Mouse (Mus musculus): ENCODE measurements at regions not wholly inside any gene's neighbourhood (a gene's known extent, or its start where the extent isn't known, plus 50 kb on each side); places are given as distances from the start of the nearest gene placed in this dataset.

DNA sequence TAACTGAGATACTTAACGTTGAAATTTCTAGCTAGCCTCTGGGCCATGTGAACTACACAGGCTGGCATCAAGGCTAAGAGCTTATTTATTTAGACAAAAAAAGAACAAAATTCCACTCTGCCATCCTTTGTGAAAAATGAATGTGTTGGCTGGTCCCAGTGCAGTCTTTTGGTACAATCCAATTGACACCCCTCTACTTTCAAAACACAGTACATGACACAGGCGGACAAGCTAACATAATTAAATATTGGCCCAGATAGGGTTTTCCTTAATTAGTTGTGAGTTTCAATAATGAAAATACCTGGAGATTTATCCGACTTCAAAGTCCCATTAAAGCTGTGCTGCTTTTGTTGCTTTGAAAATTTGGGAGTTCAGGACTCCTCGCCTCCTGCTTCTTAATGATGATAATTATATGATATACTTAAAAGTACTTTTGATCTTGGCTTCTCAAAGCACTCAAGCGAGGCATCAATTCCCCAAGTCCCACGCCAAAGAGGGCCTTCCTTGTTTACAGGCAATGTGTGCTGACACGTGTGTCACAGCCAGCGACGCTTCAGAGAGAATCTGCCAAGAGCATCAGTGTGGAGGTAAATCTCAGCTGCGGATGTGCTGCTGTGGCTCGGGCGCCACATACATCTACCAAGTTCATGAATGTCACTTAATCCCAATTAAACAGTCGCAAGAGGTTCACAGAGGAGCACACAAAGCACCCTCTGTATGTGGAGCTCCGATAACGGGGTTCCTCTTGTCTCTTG is 429.5 kb upstream of the Fam92a start:
- no peaks in the 10 kb centered on the region for H3K9me3 ChIP-seq (ENCODE audit: control insufficient read depth, insufficient read depth, low read depth, low read length)
- no peaks in the 10 kb centered on the region for H3K4me1 ChIP-seq (ENCODE audit: control insufficient read depth in 2 of 2, insufficient read depth in 2 of 2, low read length in 2 of 2, poor library complexity in 1 of 2)
- H3K36me3 ChIP-seq (ENCODE audit: control insufficient read depth, insufficient read depth, low read length, poor library complexity, severe bottlenecking): no peaks in the 10 kb centered on the region
- in situ Hi-C loops (cut with MboI; ENCODE audit: low sequenced_read_pairs in 2 of 2, unreplicated experiment in 2 of 2): no loop called here
- DNase-seq (ENCODE audit: low read depth, low spot score): no peak
- no peak overlapping the region for H3K27ac ChIP-seq (ENCODE audit: insufficient read depth, low read depth, low read length, poor library complexity, severe bottlenecking)
- no peak overlapping the region for H3K9ac ChIP-seq (ENCODE audit: insufficient read depth, low read depth, low read length, poor library complexity, severe bottlenecking)
- no peak overlapping the region for H3K4me3 ChIP-seq (ENCODE audit: insufficient read depth in 1 of 2, low read depth in 1 of 2, low read length in 2 of 2, poor library complexity in 1 of 2, severe bottlenecking in 1 of 2)
- TF ChIP-seq MAFK (IDR thresholded peaks at IDR 0.05; ENCODE audit: insufficient read depth, low read depth, low read length): no peak
- TF ChIP-seq CHD2 (IDR thresholded peaks at IDR 0.05; ENCODE audit: low read depth, low read length): no peak
- no peak for TF ChIP-seq HCFC1 (IDR thresholded peaks at IDR 0.05; ENCODE audit: borderline replicate concordance, insufficient read depth, low read length)
- TF ChIP-seq ZC3H11A (IDR thresholded peaks at IDR 0.05; ENCODE audit: borderline replicate concordance, low read depth, low read length): no peak
- no peak for TF ChIP-seq ZNF384 (IDR thresholded peaks at IDR 0.05; ENCODE audit: low read depth, low read length)

DNA sequence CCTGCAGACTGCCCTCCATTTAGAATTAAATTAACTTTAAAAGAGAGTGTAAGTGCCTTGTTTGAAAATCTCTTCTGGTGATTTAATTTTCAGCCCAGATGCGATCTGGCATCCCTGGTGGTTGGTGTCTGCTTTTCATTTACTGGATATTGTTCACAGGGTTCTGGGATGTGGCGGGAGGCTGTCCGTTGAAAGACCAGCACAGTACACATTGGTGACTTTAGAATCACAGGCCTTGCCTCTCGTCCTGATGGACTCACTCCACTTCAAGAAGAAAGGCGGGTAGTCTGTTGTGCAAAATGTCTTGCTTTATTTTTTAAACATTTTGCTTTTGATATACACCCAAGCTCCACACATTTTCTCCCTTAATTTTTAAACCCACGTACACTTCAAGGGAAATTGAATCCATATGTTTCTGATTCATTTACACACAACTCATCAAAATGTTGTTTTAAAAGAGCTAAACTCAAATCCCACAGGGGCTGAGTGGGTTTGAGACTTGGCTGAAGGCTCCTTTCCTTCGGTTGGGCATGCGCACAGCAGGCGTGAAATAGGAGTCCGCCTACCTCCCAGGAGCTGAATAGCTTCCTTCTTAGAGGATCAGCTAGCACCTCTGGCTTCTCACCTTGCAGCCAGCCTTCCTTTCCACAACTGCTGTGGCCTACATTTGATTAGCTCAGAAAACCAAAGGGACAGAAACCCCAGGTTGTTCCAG is 424.1 kb upstream of the Fam92a start:
- H3K36me3 ChIP-seq (ENCODE audit: control insufficient read depth, insufficient read depth, low read length, poor library complexity, severe bottlenecking): no peaks in the 10 kb centered on the region
- no peak for DNase-seq (ENCODE audit: low read depth, low spot score)
- in situ Hi-C loops (cut with MboI; ENCODE audit: low sequenced_read_pairs in 2 of 2, unreplicated experiment in 2 of 2): no loop called here
- no peak overlapping the region for H3K4me3 ChIP-seq (ENCODE audit: insufficient read depth in 1 of 2, low read depth in 1 of 2, low read length in 2 of 2, poor library complexity in 1 of 2, severe bottlenecking in 1 of 2)
- TF ChIP-seq CHD2 (IDR thresholded peaks at IDR 0.05; ENCODE audit: low read depth, low read length) (no peak), ZC3H11A (IDR thresholded peaks at IDR 0.05; ENCODE audit: borderline replicate concordance, low read depth, low read length) (no peak), HCFC1 (IDR thresholded peaks at IDR 0.05; ENCODE audit: borderline replicate concordance, insufficient read depth, low read length) (no peak), ZNF384 (IDR thresholded peaks at IDR 0.05; ENCODE audit: low read depth, low read length) (no peak)
- no peak overlapping the region for H3K27ac ChIP-seq (ENCODE audit: insufficient read depth, low read depth, low read length, poor library complexity, severe bottlenecking)
- no peaks in the 10 kb centered on the region for H3K9me3 ChIP-seq (ENCODE audit: control insufficient read depth, insufficient read depth, low read depth, low read length)
- no peaks in the 10 kb centered on the region for H3K4me1 ChIP-seq (ENCODE audit: control insufficient read depth in 2 of 2, insufficient read depth in 2 of 2, low read length in 2 of 2, poor library complexity in 1 of 2)
- no peak overlapping the region for H3K9ac ChIP-seq (ENCODE audit: insufficient read depth, low read depth, low read length, poor library complexity, severe bottlenecking)

DNA sequence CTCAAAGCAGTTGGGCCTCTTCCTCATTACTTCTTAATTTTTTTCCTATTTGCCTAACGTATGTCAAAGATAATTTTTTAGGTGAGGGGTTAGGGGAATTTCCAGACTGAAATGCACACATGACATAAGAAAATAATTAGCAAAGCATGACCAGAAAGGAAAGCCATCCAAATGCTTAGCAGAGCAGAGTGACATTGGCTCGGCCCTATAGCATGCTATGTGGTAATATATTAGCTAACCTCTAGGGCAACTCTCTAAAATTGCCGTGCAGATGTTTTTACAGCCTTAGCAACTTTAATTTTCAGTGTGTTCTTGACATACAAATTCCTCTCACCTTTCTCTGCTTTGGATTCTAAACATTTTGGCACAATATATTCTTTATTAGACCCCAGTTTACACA is 421.2 kb upstream of the Fam92a start:
- no peak for TF ChIP-seq MAFK (IDR thresholded peaks at IDR 0.05; ENCODE audit: insufficient read depth, low read depth, low read length)
- TF ChIP-seq CHD2 (IDR thresholded peaks at IDR 0.05; ENCODE audit: low read depth, low read length): no peak
- TF ChIP-seq ZC3H11A (IDR thresholded peaks at IDR 0.05; ENCODE audit: borderline replicate concordance, low read depth, low read length): no peak
- TF ChIP-seq HCFC1 (IDR thresholded peaks at IDR 0.05; ENCODE audit: borderline replicate concordance, insufficient read depth, low read length): no peak
- TF ChIP-seq ZNF384 (IDR thresholded peaks at IDR 0.05; ENCODE audit: low read depth, low read length): no peak
- DNase-seq (ENCODE audit: low read depth, low spot score): no peak
- no peak overlapping the region for H3K27ac ChIP-seq (ENCODE audit: insufficient read depth, low read depth, low read length, poor library complexity, severe bottlenecking)
- no peaks in the 10 kb centered on the region for H3K4me1 ChIP-seq (ENCODE audit: control insufficient read depth in 2 of 2, insufficient read depth in 2 of 2, low read length in 2 of 2, poor library complexity in 1 of 2)
- in situ Hi-C loops (cut with MboI; ENCODE audit: low sequenced_read_pairs in 2 of 2, unreplicated experiment in 2 of 2): no loop called here
- no peak overlapping the region for H3K9ac ChIP-seq (ENCODE audit: insufficient read depth, low read depth, low read length, poor library complexity, severe bottlenecking)
- H3K36me3 ChIP-seq (ENCODE audit: control insufficient read depth, insufficient read depth, low read length, poor library complexity, severe bottlenecking): no peaks in the 10 kb centered on the region
- no peak overlapping the region for H3K4me3 ChIP-seq (ENCODE audit: insufficient read depth in 1 of 2, low read depth in 1 of 2, low read length in 2 of 2, poor library complexity in 1 of 2, severe bottlenecking in 1 of 2)
- H3K9me3 ChIP-seq (ENCODE audit: control insufficient read depth, insufficient read depth, low read depth, low read length): no peaks in the 10 kb centered on the region

GRCm38 (mm10) chr4:12578102-12578501 is 406.3 kb upstream of the Fam92a start:
- no peak for DNase-seq (ENCODE audit: low read depth, low spot score)
- TF ChIP-seq ZC3H11A (IDR thresholded peaks at IDR 0.05; ENCODE audit: borderline replicate concordance, low read depth, low read length) (no peak), MAFK (IDR thresholded peaks at IDR 0.05; ENCODE audit: insufficient read depth, low read depth, low read length) (no peak), ZNF384 (IDR thresholded peaks at IDR 0.05; ENCODE audit: low read depth, low read length) (no peak), CHD2 (IDR thresholded peaks at IDR 0.05; ENCODE audit: low read depth, low read length) (no peak), HCFC1 (IDR thresholded peaks at IDR 0.05; ENCODE audit: borderline replicate concordance, insufficient read depth, low read length) (no peak)
- no peak overlapping the region for H3K27ac ChIP-seq (ENCODE audit: insufficient read depth, low read depth, low read length, poor library complexity, severe bottlenecking)
- in situ Hi-C loops (cut with MboI; ENCODE audit: low sequenced_read_pairs in 2 of 2, unreplicated experiment in 2 of 2): no loop called here
- H3K9me3 ChIP-seq (ENCODE audit: control insufficient read depth, insufficient read depth, low read depth, low read length): no peaks in the 10 kb centered on the region
- no peak overlapping the region for H3K9ac ChIP-seq (ENCODE audit: insufficient read depth, low read depth, low read length, poor library complexity, severe bottlenecking)
- H3K4me1 ChIP-seq (ENCODE audit: control insufficient read depth in 2 of 2, insufficient read depth in 2 of 2, low read length in 2 of 2, poor library complexity in 1 of 2): no peaks in the 10 kb centered on the region
- H3K36me3 ChIP-seq (ENCODE audit: control insufficient read depth, insufficient read depth, low read length, poor library complexity, severe bottlenecking): no peaks in the 10 kb centered on the region
- no peak overlapping the region for H3K4me3 ChIP-seq (ENCODE audit: insufficient read depth in 1 of 2, low read depth in 1 of 2, low read length in 2 of 2, poor library complexity in 1 of 2, severe bottlenecking in 1 of 2)

Measured in ES-E14 (cell line).